Mouse (Mus musculus) intestine, embryonic 14.5 days (tissue): ENCODE measurements around the gene Syngr3. TPM values are rescaled to one million over a fixed set of nuclear protein-coding genes. Genes with fewer than 3 reads are reported as not detected.
"Not testable (repeated sequence)": the region's sequence is repeated elsewhere in the genome, so short reads cannot be mapped to it uniquely, and the experiment has no call there.

ENCODE experiments used
- ATAC-seq: fragments of 200-750 bp; cut with Nextera tagmentation; replicated peaks from 2 replicates; pipeline ENCODE4 v1.8.0; 2017; ENCODE audit warnings: low read depth, moderate number of reproducible peaks, moderate TSS enrichment, moderate library complexity; ENCODE audit not compliant: low FRiP score, low TSS enrichment
- DNase-seq: peaks from one replicate; pipeline ENCODE4 v3.0.0-alpha.2; 2018; ENCODE audit warnings: low spot score
- H3K27ac ChIP-seq: fragments of 300-500 bp; sonication (generic); 2 replicates; pipeline ENCODE4 v1.5.1; 2014; ENCODE audit warnings: low read depth, mild to moderate bottlenecking, control low read depth
- H3K27me3 ChIP-seq: fragments of 300-500 bp; sonication (generic); replicated peaks from 2 replicates; pipeline ENCODE4 v1.6.1; 2014; ENCODE audit warnings: low read length, control low read depth; ENCODE audit not compliant: control insufficient read depth, insufficient read depth
- H3K36me3 ChIP-seq: fragments of 300-500 bp; sonication (generic); 2 replicates; pipeline ENCODE4 v1.6.1; 2014; ENCODE audit warnings: low read length, control low read depth; ENCODE audit not compliant: control insufficient read depth, insufficient read depth
- H3K4me1 ChIP-seq: fragments of 300-500 bp; sonication (generic); replicated peaks from 2 replicates; pipeline ENCODE4 v1.6.1; 2014; ENCODE audit warnings: low read length, control low read depth, mixed read lengths; ENCODE audit not compliant: control insufficient read depth, insufficient read depth
- H3K4me2 ChIP-seq: fragments of 300-500 bp; sonication (generic); 2 replicates; pipeline ENCODE4 v1.6.1; 2014; ENCODE audit warnings: low read length
- H3K4me3 ChIP-seq: fragments of 300-500 bp; sonication (generic); 2 replicates; pipeline ENCODE4 v1.5.1; 2014; ENCODE audit warnings: low read depth, low read length, control low read depth, mixed read lengths
- H3K9ac ChIP-seq: fragments of 300-500 bp; sonication (generic); 2 replicates; pipeline ENCODE4 v1.6.1; 2014; ENCODE audit warnings: mild to moderate bottlenecking, low read length
- H3K9me3 ChIP-seq: fragments of 300-500 bp; sonication (generic); 2 replicates; pipeline ENCODE4 v1.6.1; 2016; ENCODE audit warnings: low read length, control low read depth; ENCODE audit not compliant: control insufficient read depth
- WGBS: fragments of 180-500 bp; shearing (Covaris S2); extraction: QIAGEN DNeasy Blood & Tissue Kit; methylation state at CpG from one replicate; pipeline ENCODE4 v1.1.7; 2014; 5-methylcytosine and 5-hydroxymethylcytosine counted together
- polyA plus RNA-seq: library from polyadenylated mRNA; unstranded; fragments of >200 nt; fragmentation: Nextera tagmentation; extraction: Ambion mirVana; gene quantifications from 2 replicates; pipeline ENCODE4 v1.2.1, GENCODE M21; 2014

The Syngr3 gene
- polyA plus RNA-seq, 1 experiment from 2014 or later: 7.5 TPM

- H3K36me3 ChIP-seq: peaks cover 54% of the 10 kb centered on the region
- no peak overlapping the region for H3K27ac ChIP-seq
These were observed 12.9 kb downstream of the Syngr3 start for GRCm38 (mm10) chr17:24676877-24677276.

GRCm38 (mm10) chr17:24676187-24676586, 13.6 kb downstream of the Syngr3 start:
- no peaks in the 10 kb centered on the region for H3K27me3 ChIP-seq
- DNase-seq (peak; percentile 84), ATAC-seq (no peak)
- peaks cover 14% of the 10 kb centered on the region for H3K4me1 ChIP-seq
- WGBS: 60% methylated on average over 2 of the region's 2 CpGs
- no peaks in the 10 kb centered on the region for H3K9me3 ChIP-seq
- no peak overlapping the region for H3K4me3 ChIP-seq
- H3K36me3 ChIP-seq: peaks cover 47% of the 10 kb centered on the region
- no peak overlapping the region for H3K4me2 ChIP-seq
- no peak overlapping the region for H3K27ac ChIP-seq
- H3K9ac ChIP-seq: no peak overlapping the region

More at GRCm38 (mm10) chr17:24676877-24677276, 12.9 kb downstream of the Syngr3 start:
- Histone ChIP-seq H3K9me3 (no peaks in the 10 kb centered on the region), H3K9ac (no peak overlapping the region), H3K4me1 (peaks cover 7% of the 10 kb centered on the region), H3K4me3 (no peak overlapping the region), H3K27me3 (no peaks in the 10 kb centered on the region), H3K4me2 (no peak overlapping the region)
- no peak for DNase-seq
- 94% methylated on average over 5 of the region's 5 CpGs for WGBS
- no peak for ATAC-seq

GRCm38 (mm10) chr17:24674277-24674676, 15.5 kb downstream of the Syngr3 start:
- Histone ChIP-seq H3K4me2 (no peak overlapping the region), H3K27me3 (no peaks in the 10 kb centered on the region), H3K36me3 (peaks cover 28% of the 10 kb centered on the region), H3K9ac (no peak overlapping the region), H3K4me3 (no peak overlapping the region), H3K27ac (no peak overlapping the region), H3K4me1 (peaks cover 23% of the 10 kb centered on the region), H3K9me3 (no peaks in the 10 kb centered on the region)
- ATAC-seq (no peak), DNase-seq (no peak)
- WGBS: 85% methylated on average over 7 of the region's 7 CpGs

GRCm38 (mm10) chr17:24672141-24672540, 17.6 kb downstream of the Syngr3 start:
- no peak overlapping the region for H3K4me3 ChIP-seq
- peak overlapping the region; percentile 20 for H3K4me2 ChIP-seq
- peaks cover 6% of the 10 kb centered on the region for H3K36me3 ChIP-seq
- H3K9ac ChIP-seq: 0 out of 2 replicates have a peak overlapping the region, but pooled peaks have one; percentile 6
- H3K4me1 ChIP-seq: peaks cover 26% of the 10 kb centered on the region
- DNase-seq: no peak
- no peak overlapping the region for H3K27ac ChIP-seq
- no peaks in the 10 kb centered on the region for H3K9me3 ChIP-seq
- ATAC-seq: no peak
- 15% methylated on average over 5 of the region's 5 CpGs for WGBS
- H3K27me3 ChIP-seq: no peaks in the 10 kb centered on the region

- Histone ChIP-seq H3K27me3 (no peaks in the 10 kb centered on the region), H3K9me3 (no peaks in the 10 kb centered on the region), H3K4me3 (no peak overlapping the region), H3K36me3 (no peaks in the 10 kb centered on the region), H3K9ac (no peak overlapping the region), H3K27ac (no peak overlapping the region), H3K4me1 (peaks cover 26% of the 10 kb centered on the region), H3K4me2 (peak overlapping the region; percentile 92)
- ATAC-seq (no peak), DNase-seq (no peak)
- WGBS: 70% methylated on average over 5 of the region's 5 CpGs
These were observed 18.4 kb downstream of the Syngr3 start for GRCm38 (mm10) chr17:24671346-24671745.

- H3K27ac ChIP-seq: peak overlapping the region; percentile 81; the same call in 1 of the 2 replicates
- H3K27me3 ChIP-seq: no peaks in the 10 kb centered on the region
- H3K4me2 ChIP-seq: peak overlapping the region; percentile 92
- H3K9ac ChIP-seq: peak overlapping the region; percentile 91
- DNase-seq (no peak), ATAC-seq (no peak)
- no peaks in the 10 kb centered on the region for H3K36me3 ChIP-seq
- peak overlapping the region; percentile 98 for H3K4me3 ChIP-seq
- peaks cover 26% of the 10 kb centered on the region for H3K4me1 ChIP-seq
- H3K9me3 ChIP-seq: no peaks in the 10 kb centered on the region
- 9% methylated on average over 8 of the region's 8 CpGs for WGBS
These were observed 19.4 kb downstream of the Syngr3 start for GRCm38 (mm10) chr17:24670246-24670844.

- H3K9me3 ChIP-seq: no peaks in the 10 kb centered on the region
- peak within 1 kb of the TSS; percentile 92 for H3K4me2 ChIP-seq
- H3K27ac ChIP-seq: peak within 1 kb of the TSS; percentile 81
- H3K4me3 ChIP-seq: peak within 1 kb of the TSS; percentile 98
- peaks cover 26% of the 10 kb centered on the region for H3K4me1 ChIP-seq
- no peaks in the 10 kb centered on the region for H3K36me3 ChIP-seq
- peak; percentile 98 for ATAC-seq
- DNase-seq: peak; percentile 97
- H3K9ac ChIP-seq: peak within 1 kb of the TSS; percentile 91
- WGBS: 0% methylated on average over 77 of the region's 80 CpGs
- no peaks in the 10 kb centered on the region for H3K27me3 ChIP-seq
These were observed 20.1 kb downstream of the Syngr3 start, which contains the start of gene Zfp598 for GRCm38 (mm10) chr17:24669545-24670245. Gene Zfp598, plus strand, starts transcription at chr17:24669687.

GRCm38 (mm10) chr17:24669214-24669544, 20.6 kb downstream of the Syngr3 start:
- not testable (repeated sequence) for H3K9me3 ChIP-seq, DNase-seq, H3K27me3 ChIP-seq, H3K36me3 ChIP-seq
- 9% methylated on average over 15 of the region's 15 CpGs for WGBS
- Histone ChIP-seq H3K4me2 (peak overlapping the region; percentile 92), H3K27ac (peak overlapping the region; percentile 54; the same call in 1 of the 2 replicates), H3K4me1 (peaks cover 26% of the 10 kb centered on the region), H3K9ac (peak overlapping the region; percentile 91), H3K4me3 (peak overlapping the region; percentile 98)
- ATAC-seq: peak; percentile 18
